Mouse (Mus musculus) spleen, adult 2 months (tissue): ENCODE results near the gene Lefty2. TPM values are rescaled to one million over a fixed set of nuclear protein-coding genes. Genes with fewer than 3 reads are reported as not detected.

ENCODE experiments used
- DNase-seq, 2 experiments: peaks; one replicate each; pipeline versions ENCODE4 v3.0.0 to v3.0.0-alpha.2; 2012 to 2021; ENCODE audit warnings: low spot score in 2 of 2, low read depth in 1 of 2
- H3K27ac ChIP-seq: fragments of 200-500 bp; 2 replicates; pipeline ENCODE4 v1.5.1; 2012; ENCODE audit warnings: low read length, inconsistent platforms; ENCODE audit not compliant: insufficient read depth
- H3K27me3 ChIP-seq: fragments of 200-500 bp; 2 replicates; pipeline ENCODE4 v1.6.1; 2012; ENCODE audit warnings: mild to moderate bottlenecking, moderate library complexity, low read length, inconsistent platforms; ENCODE audit not compliant: control insufficient read depth, insufficient read depth
- H3K36me3 ChIP-seq: fragments of 200-500 bp; 2 replicates; pipeline ENCODE4 v1.6.1; 2012; ENCODE audit warnings: mild to moderate bottlenecking, low read length, inconsistent platforms; ENCODE audit not compliant: control insufficient read depth, insufficient read depth
- H3K4me1 ChIP-seq: fragments of 200-500 bp; 2 replicates; pipeline ENCODE4 v1.6.1; 2011; ENCODE audit warnings: inconsistent platforms; ENCODE audit not compliant: control insufficient read depth, insufficient read depth, insufficient read length
- H3K4me3 ChIP-seq: fragments of 200-500 bp; 2 replicates; pipeline ENCODE4 v1.5.1; 2011; ENCODE audit warnings: mild to moderate bottlenecking, inconsistent platforms; ENCODE audit not compliant: insufficient read depth, insufficient read length; ENCODE audit errors: extremely low read depth
- CTCF ChIP-seq: fragments of 200-500 bp; IDR thresholded peaks from 2 replicates; pipeline ENCODE4 v1.5.1; 2011; ENCODE audit warnings: mild to moderate bottlenecking, inconsistent platforms; ENCODE audit not compliant: insufficient read depth, insufficient read length, insufficient replicate concordance; ENCODE audit errors: extremely low read depth
- POLR2A ChIP-seq: fragments of 200-500 bp; IDR thresholded peaks from 2 replicates; pipeline ENCODE4 v1.6.1; 2011; ENCODE audit warnings: low read depth, low read length, inconsistent platforms
- WGBS: fragments of 180-500 bp; shearing (Covaris S2); methylation state at CpG from one replicate; pipeline ENCODE4 v1.1.7; 2018; 5-methylcytosine and 5-hydroxymethylcytosine counted together
- polyA plus RNA-seq: library from polyadenylated mRNA; depleted of rRNA; stranded (reverse); fragments of >200 nt; gene quantifications from 2 replicates; pipeline ENCODE4 v1.2.3, GENCODE M21; 2012

The Lefty2 gene
- polyA plus RNA-seq, 1 experiment = not detected

- DNase-seq = peak in 1 of 2 experiments; percentile 59
- Histone ChIP-seq H3K27ac (no peak overlapping the region), H3K27me3 (no peaks in the 10 kb centered on the region), H3K36me3 (peaks cover 2% of the 10 kb centered on the region), H3K4me1 (0 out of 2 replicates have a peak, but pooled peaks cover 4% of the 10 kb centered on the region), H3K4me3 (no peak overlapping the region)
- 3% methylated on average over 4 of the region's 4 CpGs for WGBS
- TF ChIP-seq CTCF (peak; percentile 46; the same call in 1 of the 2 replicates), POLR2A (no peak)
Observed at GRCm38 (mm10) chr1:180901107-180901506, 8.2 kb downstream of the Lefty2 start.

- Histone ChIP-seq H3K27me3 (no peaks in the 10 kb centered on the region), H3K27ac (no peak overlapping the region), H3K4me3 (no peak overlapping the region), H3K36me3 (peaks cover 16% of the 10 kb centered on the region), H3K4me1 (0 out of 2 replicates have a peak, but pooled peaks cover 4% of the 10 kb centered on the region)
- 54% methylated on average over 5 of the region's 5 CpGs for WGBS
- DNase-seq = no peak
- no peak for TF ChIP-seq POLR2A
Observed at GRCm38 (mm10) chr1:180902915-180903314, 10.0 kb downstream of the Lefty2 start.

GRCm38 (mm10) chr1:180903666-180904038, 10.7 kb downstream of the Lefty2 start:
- peaks cover 18% of the 10 kb centered on the region for H3K36me3 ChIP-seq

GRCm38 (mm10) chr1:180904039-180904814, 11.3 kb downstream of the Lefty2 start, which contains the start of gene Pycr2:
Gene Pycr2, plus strand, starts transcription at chr1:180904293.
- TF ChIP-seq CTCF = no peak
- TF ChIP-seq POLR2A = peak; percentile 60
- H3K4me3 ChIP-seq = peak within 1 kb of the TSS; percentile 87
- no peaks in the 10 kb centered on the region for H3K27me3 ChIP-seq
- peaks cover 6% of the 10 kb centered on the region; the same call in 1 of the 2 replicates for H3K4me1 ChIP-seq
- peak; percentile 80 to 92 for DNase-seq
- peaks cover 18% of the 10 kb centered on the region for H3K36me3 ChIP-seq
- H3K27ac ChIP-seq = peak within 1 kb of the TSS; percentile 74
- under 1% methylated on average over 52 of the region's 52 CpGs for WGBS

More at GRCm38 (mm10) chr1:180903666-180904038, 10.7 kb downstream of the Lefty2 start:
- H3K4me3 ChIP-seq = peak overlapping the region; percentile 46; the same call in 1 of the 2 replicates
- peak overlapping the region; percentile 74 for H3K27ac ChIP-seq
- 23% methylated on average over 10 of the region's 10 CpGs for WGBS
- no peaks in the 10 kb centered on the region for H3K27me3 ChIP-seq
- DNase-seq = no peak
- H3K4me1 ChIP-seq = peaks cover 6% of the 10 kb centered on the region; the same call in 1 of the 2 replicates
- TF ChIP-seq CTCF (no peak), POLR2A (no peak)

DNA sequence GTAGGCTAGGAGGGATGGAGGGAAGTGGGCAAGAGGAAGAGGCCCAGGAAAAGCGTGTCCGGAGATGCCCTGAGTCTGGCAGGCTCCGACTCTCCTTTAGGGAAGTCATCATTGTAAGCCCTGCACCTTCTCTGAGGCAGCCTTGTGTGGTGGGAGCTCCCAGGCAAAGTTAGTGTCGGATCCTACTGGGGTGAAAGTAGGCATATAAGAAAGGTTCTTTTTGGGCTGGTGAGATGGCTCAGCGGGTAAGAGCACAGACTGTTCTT, 11.8 kb downstream of the Lefty2 start:
- DNase-seq = no peak
- TF ChIP-seq CTCF (no peak), POLR2A (no peak)
- peaks cover 18% of the 10 kb centered on the region for H3K36me3 ChIP-seq
- H3K4me3 ChIP-seq = peak overlapping the region; percentile 87
- H3K27me3 ChIP-seq = no peaks in the 10 kb centered on the region
- peak overlapping the region; percentile 44 for H3K27ac ChIP-seq
- peaks cover 6% of the 10 kb centered on the region; the same call in 1 of the 2 replicates for H3K4me1 ChIP-seq
- WGBS = 1% methylated on average over 5 of the region's 5 CpGs

DNA sequence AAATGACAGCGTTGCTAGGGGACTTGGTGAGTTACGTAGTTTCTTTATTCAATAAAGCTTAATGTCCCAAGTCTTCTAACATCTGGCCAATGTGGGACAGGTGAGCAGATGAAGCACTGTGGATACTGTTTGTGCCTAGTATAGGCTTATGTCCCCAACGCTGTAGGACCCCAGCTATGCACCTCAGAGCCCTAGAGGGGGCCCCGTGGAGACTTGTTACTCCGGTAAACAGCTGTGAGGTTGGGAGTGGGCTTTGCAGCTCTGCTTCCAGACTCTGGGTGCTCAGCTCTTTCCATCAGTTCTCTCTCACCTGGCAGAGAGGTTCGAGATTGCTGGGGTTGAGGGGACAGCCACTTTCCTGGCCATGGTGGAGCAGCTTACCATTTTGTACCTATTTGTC, 12.4 kb downstream of the Lefty2 start:
- Histone ChIP-seq H3K36me3 (peaks cover 18% of the 10 kb centered on the region), H3K27ac (no peak overlapping the region), H3K4me3 (no peak overlapping the region), H3K27me3 (no peaks in the 10 kb centered on the region), H3K4me1 (peaks cover 6% of the 10 kb centered on the region; the same call in 1 of the 2 replicates)
- TF ChIP-seq POLR2A (no peak), CTCF (no peak)
- 71% methylated on average over 6 of the region's 6 CpGs for WGBS
- no peak for DNase-seq

- Histone ChIP-seq H3K27ac (no peak overlapping the region; the same call in 1 of the 2 replicates), H3K27me3 (no peaks in the 10 kb centered on the region), H3K4me1 (peaks cover 6% of the 10 kb centered on the region; the same call in 1 of the 2 replicates), H3K36me3 (peaks cover 18% of the 10 kb centered on the region), H3K4me3 (no peak overlapping the region)
- DNase-seq = no peak
- TF ChIP-seq CTCF (no peak), POLR2A (no peak)
- 95% methylated on average over 17 of the region's 17 CpGs for WGBS
Observed at GRCm38 (mm10) chr1:180905876-180906275, 13.0 kb downstream of the Lefty2 start.
